Mouse (Mus musculus) stomach, embryonic 16.5 days (tissue): ENCODE data around the gene Mpp3. TPM values are rescaled to one million over a fixed set of nuclear protein-coding genes. Genes with fewer than 3 reads are reported as not detected.

Experiments
- ATAC-seq: fragments of 200-750 bp; cut with Nextera tagmentation; 2 replicates; pipeline ENCODE4 v1.8.0; 2017; ENCODE audit warnings: moderate number of reproducible peaks, moderate TSS enrichment; ENCODE audit not compliant: insufficient read depth, low FRiP score
- H3K27ac ChIP-seq: fragments of 300-500 bp; sonication (generic); 2 replicates; pipeline ENCODE4 v1.5.1; 2014; ENCODE audit warnings: low read length
- H3K27me3 ChIP-seq: fragments of 300-500 bp; sonication (generic); 2 replicates; pipeline ENCODE4 v1.6.1; 2014; ENCODE audit warnings: low read length, control low read depth, mixed read lengths; ENCODE audit not compliant: control insufficient read depth, insufficient read depth
- H3K36me3 ChIP-seq: fragments of 300-500 bp; sonication (generic); 2 replicates; pipeline ENCODE4 v1.6.1; 2014; ENCODE audit warnings: low read length; ENCODE audit not compliant: control insufficient read depth, insufficient read depth
- H3K4me1 ChIP-seq: fragments of 300-500 bp; sonication (generic); 2 replicates; pipeline ENCODE4 v1.6.1; 2014; ENCODE audit warnings: low read length, control low read depth, mixed read lengths; ENCODE audit not compliant: control insufficient read depth, insufficient read depth
- H3K4me2 ChIP-seq: fragments of 300-500 bp; sonication (generic); 2 replicates; pipeline ENCODE4 v1.6.1; 2014; ENCODE audit warnings: low read depth, low read length, mixed read lengths
- H3K4me3 ChIP-seq: fragments of 300-500 bp; sonication (generic); replicated peaks from 2 replicates; pipeline ENCODE4 v1.5.1; 2014; ENCODE audit warnings: mild to moderate bottlenecking, low read length
- H3K9ac ChIP-seq: fragments of 300-500 bp; sonication (generic); 2 replicates; pipeline ENCODE4 v1.6.1; 2014; ENCODE audit warnings: low read length
- H3K9me3 ChIP-seq: fragments of 300-500 bp; sonication (generic); replicated peaks from 2 replicates; pipeline ENCODE4 v1.6.1; 2016; ENCODE audit warnings: low read length, control low read depth; ENCODE audit not compliant: control insufficient read depth
- WGBS: fragments of 180-500 bp; shearing (Covaris S2); extraction: QIAGEN DNeasy Blood & Tissue Kit; methylation state at CpG from one replicate; pipeline ENCODE4 v1.1.7; 2014; 5-methylcytosine and 5-hydroxymethylcytosine counted together
- polyA plus RNA-seq: library from polyadenylated mRNA; unstranded; fragments of >200 nt; fragmentation: Nextera tagmentation; extraction: Ambion mirVana; gene quantifications from 2 replicates; pipeline ENCODE4 v1.2.1, GENCODE M21; 2015

Gene Mpp3
- polyA plus RNA-seq, 1 experiment from 2014 or later: 9.6 TPM

GRCm38 (mm10) chr11:101972651-101973050, 55.6 kb downstream of the Mpp3 start:
- Histone ChIP-seq H3K4me2 (no peak overlapping the region), H3K4me1 (no peaks in the 10 kb centered on the region), H3K27ac (no peak overlapping the region), H3K4me3 (no peak overlapping the region), H3K9me3 (no peaks in the 10 kb centered on the region), H3K27me3 (no peaks in the 10 kb centered on the region), H3K9ac (no peak overlapping the region), H3K36me3 (no peaks in the 10 kb centered on the region)
- 95% methylated on average over 5 of the region's 5 CpGs for WGBS
- no peak for ATAC-seq

GRCm38 (mm10) chr11:101972097-101972496, 56.2 kb downstream of the Mpp3 start:
- no peak overlapping the region for H3K9ac ChIP-seq
- 78% methylated on average over 3 of the region's 3 CpGs for WGBS
- no peak overlapping the region for H3K27ac ChIP-seq
- H3K4me3 ChIP-seq: no peak overlapping the region
- no peaks in the 10 kb centered on the region for H3K27me3 ChIP-seq
- ATAC-seq: no peak
- H3K4me2 ChIP-seq: no peak overlapping the region
- no peaks in the 10 kb centered on the region for H3K36me3 ChIP-seq
- H3K9me3 ChIP-seq: no peaks in the 10 kb centered on the region
- H3K4me1 ChIP-seq: no peaks in the 10 kb centered on the region

- Histone ChIP-seq H3K27me3 (peaks cover 4% of the 10 kb centered on the region; the same call in 1 of the 2 replicates), H3K4me1 (no peaks in the 10 kb centered on the region), H3K9me3 (no peaks in the 10 kb centered on the region), H3K4me2 (no peak overlapping the region), H3K9ac (no peak overlapping the region), H3K36me3 (no peaks in the 10 kb centered on the region), H3K4me3 (no peak overlapping the region), H3K27ac (no peak overlapping the region)
- no peak for ATAC-seq
- 46% methylated on average over 3 of the region's 3 CpGs for WGBS
Measured at GRCm38 (mm10) chr11:101971410-101971809, 56.9 kb downstream of the Mpp3 start.

- no peaks in the 10 kb centered on the region for H3K9me3 ChIP-seq
- H3K4me3 ChIP-seq: no peak overlapping the region
- peaks cover 19% of the 10 kb centered on the region for H3K27me3 ChIP-seq
- H3K4me1 ChIP-seq: no peaks in the 10 kb centered on the region
- no peak overlapping the region for H3K27ac ChIP-seq
- H3K4me2 ChIP-seq: no peak overlapping the region
- no peak for ATAC-seq
- 81% methylated on average over 13 of the region's 13 CpGs for WGBS
- no peak overlapping the region for H3K9ac ChIP-seq
- no peaks in the 10 kb centered on the region for H3K36me3 ChIP-seq
Measured at GRCm38 (mm10) chr11:101969835-101970234, 58.4 kb downstream of the Mpp3 start.

- H3K27me3 ChIP-seq: peaks cover 30% of the 10 kb centered on the region
- WGBS: 0% methylated on average over 5 of the region's 5 CpGs
- no peak overlapping the region for H3K4me2 ChIP-seq
- H3K4me1 ChIP-seq: peaks cover 1% of the 10 kb centered on the region; the same call in 1 of the 2 replicates
- H3K9ac ChIP-seq: no peak overlapping the region
- ATAC-seq: peak; percentile 71; the same call in 1 of the 2 replicates
- H3K9me3 ChIP-seq: no peaks in the 10 kb centered on the region
- H3K36me3 ChIP-seq: no peaks in the 10 kb centered on the region
- H3K27ac ChIP-seq: no peak overlapping the region
- H3K4me3 ChIP-seq: no peak overlapping the region
Measured at GRCm38 (mm10) chr11:101968791-101969190, 59.5 kb downstream of the Mpp3 start.

- H3K27me3 ChIP-seq: peaks cover 34% of the 10 kb centered on the region
- peaks cover 6% of the 10 kb centered on the region; the same call in 1 of the 2 replicates for H3K4me1 ChIP-seq
- H3K9me3 ChIP-seq: no peaks in the 10 kb centered on the region
- no peak overlapping the region for H3K4me2 ChIP-seq
- H3K4me3 ChIP-seq: no peak overlapping the region
- H3K36me3 ChIP-seq: no peaks in the 10 kb centered on the region
- no peak overlapping the region for H3K9ac ChIP-seq
- H3K27ac ChIP-seq: no peak overlapping the region
- WGBS: 9% methylated on average over 7 of the region's 7 CpGs
- 0 out of 2 replicates have a peak, but pooled peaks have one; percentile 26 for ATAC-seq
Measured at GRCm38 (mm10) chr11:101968311-101968710, 60.0 kb downstream of the Mpp3 start.

GRCm38 (mm10) chr11:101966965-101967614, 61.2 kb downstream of the Mpp3 start, which contains the start of gene Sost:
Gene Sost (minus strand): TSS chr11:101967015.
- Histone ChIP-seq H3K9ac (no peak within 1 kb of the TSS), H3K9me3 (no peaks in the 10 kb centered on the region), H3K4me3 (no peak within 1 kb of the TSS), H3K4me2 (no peak within 1 kb of the TSS), H3K4me1 (peaks cover 12% of the 10 kb centered on the region; the same call in 1 of the 2 replicates), H3K27ac (no peak within 1 kb of the TSS), H3K27me3 (peaks cover 44% of the 10 kb centered on the region), H3K36me3 (no peaks in the 10 kb centered on the region)
- ATAC-seq: no peak
- 29% methylated on average over 10 of the region's 10 CpGs for WGBS

- Histone ChIP-seq H3K36me3 (no peaks in the 10 kb centered on the region), H3K27ac (no peak overlapping the region), H3K4me2 (no peak overlapping the region), H3K9me3 (no peaks in the 10 kb centered on the region), H3K4me3 (no peak overlapping the region), H3K4me1 (peaks cover 12% of the 10 kb centered on the region; the same call in 1 of the 2 replicates), H3K27me3 (peaks cover 60% of the 10 kb centered on the region), H3K9ac (no peak overlapping the region)
- 7% methylated on average over 2 of the region's 2 CpGs for WGBS
- ATAC-seq: no peak
Measured at GRCm38 (mm10) chr11:101965553-101965952, 62.7 kb downstream of the Mpp3 start.

GRCm38 (mm10) chr11:101964647-101965046, 63.6 kb downstream of the Mpp3 start:
- H3K4me3 ChIP-seq: no peak overlapping the region
- H3K4me2 ChIP-seq: no peak overlapping the region
- H3K27ac ChIP-seq: no peak overlapping the region
- peaks cover 61% of the 10 kb centered on the region for H3K27me3 ChIP-seq
- H3K4me1 ChIP-seq: peaks cover 12% of the 10 kb centered on the region; the same call in 1 of the 2 replicates
- H3K36me3 ChIP-seq: no peaks in the 10 kb centered on the region
- no peaks in the 10 kb centered on the region for H3K9me3 ChIP-seq
- no peak overlapping the region for H3K9ac ChIP-seq
- no peak for ATAC-seq
- 8% methylated on average over 8 of the region's 8 CpGs for WGBS
